Mouse (Mus musculus): ENCODE data around the gene Nadk. TPM values are rescaled to one million over a fixed set of nuclear protein-coding genes. Genes with fewer than 3 reads are reported as not detected.

The Nadk gene
- polyA plus RNA-seq, 1 experiment from 2014 or later, result 102 TPM

- DNase-seq (ENCODE audit: low spot score), result no peak
- WGBS, result 90% methylated on average over 11 of the region's 11 CpGs
- peaks cover 27% of the 10 kb centered on the region for H3K36me3 ChIP-seq
- peak overlapping the region; percentile 100 for H3K27ac ChIP-seq
- H3K9me3 ChIP-seq, result no peaks in the 10 kb centered on the region
- peaks cover 27% of the 10 kb centered on the region for H3K4me1 ChIP-seq (replicated peaks)
- no peaks in the 10 kb centered on the region for H3K27me3 ChIP-seq (ENCODE audit: insufficient read depth, poor library complexity, severe bottlenecking)
- peak overlapping the region; percentile 97 for H3K4me3 ChIP-seq
Observed at GRCm38 (mm10) chr4:155599901-155600825, 38.0 kb downstream of the Nadk start.

- peak within 1 kb of the TSS; percentile 97 for H3K4me3 ChIP-seq
- H3K9me3 ChIP-seq, result no peaks in the 10 kb centered on the region
- DNase-seq (ENCODE audit: low spot score), result peak; percentile 97
- H3K27me3 ChIP-seq (ENCODE audit: insufficient read depth, poor library complexity, severe bottlenecking), result no peaks in the 10 kb centered on the region
- peaks cover 27% of the 10 kb centered on the region for H3K4me1 ChIP-seq (replicated peaks)
- peak within 1 kb of the TSS; percentile 100 for H3K27ac ChIP-seq
- WGBS, result under 1% methylated on average over 65 of the region's 65 CpGs
- H3K36me3 ChIP-seq, result peaks cover 39% of the 10 kb centered on the region
Observed at GRCm38 (mm10) chr4:155601091-155601996, 39.2 kb downstream of the Nadk start, which contains the start of gene Slc35e2. TSS of gene Slc35e2 (plus strand) at chr4:155601416.

GRCm38 (mm10) chr4:155601997-155602456, 39.8 kb downstream of the Nadk start:
- DNase-seq (ENCODE audit: low spot score), result no peak

GRCm38 (mm10) chr4:155602753-155603152, 40.6 kb downstream of the Nadk start:
- WGBS, result 96% methylated on average over 1 of the region's 1 CpGs
- DNase-seq (ENCODE audit: low spot score), result no peak
- Histone ChIP-seq H3K27ac (no peak overlapping the region), H3K4me1 (replicated peaks) (peaks cover 24% of the 10 kb centered on the region), H3K27me3 (ENCODE audit: insufficient read depth, poor library complexity, severe bottlenecking) (no peaks in the 10 kb centered on the region), H3K4me3 (peak overlapping the region; percentile 97), H3K36me3 (peaks cover 51% of the 10 kb centered on the region), H3K9me3 (no peaks in the 10 kb centered on the region)

More at GRCm38 (mm10) chr4:155601997-155602456, 39.8 kb downstream of the Nadk start:
- WGBS, result 2% methylated on average over 31 of the region's 31 CpGs
- H3K4me1 ChIP-seq (replicated peaks), result peaks cover 24% of the 10 kb centered on the region
- peak overlapping the region; percentile 97 for H3K4me3 ChIP-seq
- no peaks in the 10 kb centered on the region for H3K9me3 ChIP-seq
- no peaks in the 10 kb centered on the region for H3K27me3 ChIP-seq (ENCODE audit: insufficient read depth, poor library complexity, severe bottlenecking)
- H3K27ac ChIP-seq, result peak overlapping the region; percentile 100
- H3K36me3 ChIP-seq, result peaks cover 45% of the 10 kb centered on the region

- Histone ChIP-seq H3K27me3 (ENCODE audit: insufficient read depth, poor library complexity, severe bottlenecking) (no peaks in the 10 kb centered on the region), H3K4me1 (replicated peaks) (peaks cover 20% of the 10 kb centered on the region), H3K4me3 (no peak overlapping the region), H3K36me3 (peaks cover 51% of the 10 kb centered on the region), H3K9me3 (no peaks in the 10 kb centered on the region), H3K27ac (no peak overlapping the region)
- DNase-seq (ENCODE audit: low spot score), result no peak
- 96% methylated on average over 6 of the region's 6 CpGs for WGBS
Observed at GRCm38 (mm10) chr4:155603801-155604200, 41.6 kb downstream of the Nadk start.

GRCm38 (mm10) chr4:155605132-155605531, 43.0 kb downstream of the Nadk start:
- no peaks in the 10 kb centered on the region for H3K27me3 ChIP-seq (ENCODE audit: insufficient read depth, poor library complexity, severe bottlenecking)
- no peak overlapping the region for H3K4me3 ChIP-seq
- peaks cover 62% of the 10 kb centered on the region for H3K36me3 ChIP-seq
- no peak for DNase-seq (ENCODE audit: low spot score)
- peaks cover 19% of the 10 kb centered on the region for H3K4me1 ChIP-seq (replicated peaks)
- no peaks in the 10 kb centered on the region for H3K9me3 ChIP-seq
- WGBS, result 90% methylated on average over 4 of the region's 4 CpGs
- H3K27ac ChIP-seq, result no peak overlapping the region

GRCm38 (mm10) chr4:155606825-155607224, 44.6 kb downstream of the Nadk start:
- 88% methylated on average over 2 of the region's 2 CpGs for WGBS
- H3K9me3 ChIP-seq, result no peaks in the 10 kb centered on the region
- H3K27ac ChIP-seq, result no peak overlapping the region
- H3K4me1 ChIP-seq (replicated peaks), result peaks cover 15% of the 10 kb centered on the region
- no peaks in the 10 kb centered on the region for H3K27me3 ChIP-seq (ENCODE audit: insufficient read depth, poor library complexity, severe bottlenecking)
- no peak overlapping the region for H3K4me3 ChIP-seq
- DNase-seq (ENCODE audit: low spot score), result no peak
- peaks cover 76% of the 10 kb centered on the region for H3K36me3 ChIP-seq

GRCm38 (mm10) chr4:155611860-155612259, 49.7 kb downstream of the Nadk start:
- DNase-seq (ENCODE audit: low spot score), result no peak
- no peaks in the 10 kb centered on the region for H3K27me3 ChIP-seq (ENCODE audit: insufficient read depth, poor library complexity, severe bottlenecking)
- whole genome bisulfite sequencing, result 94% methylated on average over 3 of the region's 3 CpGs
- H3K9me3 ChIP-seq, result no peaks in the 10 kb centered on the region
- no peaks in the 10 kb centered on the region for H3K4me1 ChIP-seq (replicated peaks)
- peaks cover 80% of the 10 kb centered on the region for H3K36me3 ChIP-seq
- no peak overlapping the region for H3K27ac ChIP-seq
- H3K4me3 ChIP-seq, result no peak overlapping the region

GRCm38 (mm10) chr4:155613264-155613663, 51.1 kb downstream of the Nadk start:
- H3K4me3 ChIP-seq, result no peak overlapping the region
- H3K36me3 ChIP-seq, result peaks cover 86% of the 10 kb centered on the region
- DNase-seq (ENCODE audit: low spot score), result no peak
- no peaks in the 10 kb centered on the region for H3K27me3 ChIP-seq (ENCODE audit: insufficient read depth, poor library complexity, severe bottlenecking)
- no peaks in the 10 kb centered on the region for H3K9me3 ChIP-seq
- WGBS, result 95% methylated on average over 3 of the region's 3 CpGs
- H3K27ac ChIP-seq, result no peak overlapping the region
- H3K4me1 ChIP-seq (replicated peaks), result no peaks in the 10 kb centered on the region

GRCm38 (mm10) chr4:155618321-155618720, 56.1 kb downstream of the Nadk start:
- no peak for DNase-seq (ENCODE audit: low spot score)
- Histone ChIP-seq H3K27ac (no peak overlapping the region), H3K4me3 (no peak overlapping the region), H3K4me1 (replicated peaks) (peaks cover under 1% of the 10 kb centered on the region), H3K27me3 (ENCODE audit: insufficient read depth, poor library complexity, severe bottlenecking) (no peaks in the 10 kb centered on the region), H3K36me3 (peaks cover 87% of the 10 kb centered on the region), H3K9me3 (no peaks in the 10 kb centered on the region)
- 91% methylated on average over 5 of the region's 5 CpGs for WGBS

GRCm38 (mm10) chr4:155624338-155625291, 62.4 kb downstream of the Nadk start, which contains the start of gene Cdk11b:
TSS of gene Cdk11b (plus strand) at chr4:155624854.
- peak within 1 kb of the TSS; percentile 99 for H3K4me3 ChIP-seq
- no peaks in the 10 kb centered on the region for H3K9me3 ChIP-seq
- peaks cover 61% of the 10 kb centered on the region for H3K36me3 ChIP-seq
- H3K4me1 ChIP-seq (replicated peaks), result peaks cover 14% of the 10 kb centered on the region
- under 1% methylated on average over 84 of the region's 84 CpGs for WGBS
- DNase-seq (ENCODE audit: low spot score), result peak; percentile 97
- no peaks in the 10 kb centered on the region for H3K27me3 ChIP-seq (ENCODE audit: insufficient read depth, poor library complexity, severe bottlenecking)
- peak within 1 kb of the TSS; percentile 88 for H3K27ac ChIP-seq

GRCm38 (mm10) chr4:155630267-155630666, 68.1 kb downstream of the Nadk start:
- no peak for DNase-seq (ENCODE audit: low spot score)
- WGBS, result 93% methylated on average over 6 of the region's 6 CpGs
- peaks cover 89% of the 10 kb centered on the region for H3K36me3 ChIP-seq
- no peak overlapping the region for H3K27ac ChIP-seq
- H3K4me3 ChIP-seq, result no peak overlapping the region
- no peaks in the 10 kb centered on the region for H3K9me3 ChIP-seq
- H3K4me1 ChIP-seq (replicated peaks), result peaks cover 5% of the 10 kb centered on the region
- H3K27me3 ChIP-seq (ENCODE audit: insufficient read depth, poor library complexity, severe bottlenecking), result no peaks in the 10 kb centered on the region
